Mouse (Mus musculus) ES-Bruce4 (cell line): ENCODE measurements around the gene Fbh1. TPM values are rescaled to one million over a fixed set of nuclear protein-coding genes. Genes with fewer than 3 reads are reported as not detected.
A peak's percentile ranks its signal among the peaks of the same experiment; 100 is the strongest.

Source experiments
- H3K27ac ChIP-seq: 2 replicates; pipeline ENCODE4 v1.5.1; 2012; ENCODE audit warnings: low read length, inconsistent platforms; ENCODE audit not compliant: insufficient read depth
- H3K27me3 ChIP-seq: 2 replicates; pipeline ENCODE4 v1.6.1; 2012; ENCODE audit warnings: mild to moderate bottlenecking, low read length, inconsistent platforms; ENCODE audit not compliant: control insufficient read depth, poor library complexity, insufficient read depth, severe bottlenecking
- H3K36me3 ChIP-seq: 2 replicates; pipeline ENCODE4 v1.6.1; 2012; ENCODE audit warnings: inconsistent platforms, mild to moderate bottlenecking, low read length, moderate library complexity; ENCODE audit not compliant: control insufficient read depth, poor library complexity, insufficient read depth, severe bottlenecking
- H3K4me1 ChIP-seq: one replicate; pipeline ENCODE4 v1.8.1; 2011; ENCODE audit warnings: low read length; ENCODE audit not compliant: control insufficient read depth, insufficient read depth
- H3K4me3 ChIP-seq: 2 replicates; pipeline ENCODE4 v1.5.1; 2011; ENCODE audit warnings: low read depth, mild to moderate bottlenecking, low read length
- H3K9ac ChIP-seq: 2 replicates; pipeline ENCODE4 v1.6.1; 2012; ENCODE audit warnings: low read depth, mild to moderate bottlenecking, inconsistent platforms; ENCODE audit not compliant: poor library complexity, severe bottlenecking
- H3K9me3 ChIP-seq: replicated peaks from 2 replicates; pipeline ENCODE4 v1.6.1; 2012; ENCODE audit warnings: mild to moderate bottlenecking, low read length, inconsistent platforms; ENCODE audit not compliant: control insufficient read depth, poor library complexity, insufficient read depth, severe bottlenecking
- CTCF ChIP-seq: IDR thresholded peaks from one replicate; pipeline ENCODE4 v1.8.1; 2011; ENCODE audit warnings: low read depth, low read length
- EP300 ChIP-seq: IDR thresholded peaks from 2 replicates; pipeline ENCODE4 v1.6.1; 2011; ENCODE audit warnings: low read depth, low read length; ENCODE audit not compliant: insufficient read depth
- POLR2A ChIP-seq: IDR thresholded peaks from one replicate; pipeline ENCODE4 v1.8.1; 2011; ENCODE audit warnings: low read length; ENCODE audit not compliant: insufficient read depth
- polyA plus RNA-seq: library from polyadenylated mRNA; stranded (reverse); fragments of >200 nt; gene quantifications from 2 replicates; pipeline ENCODE4 v1.2.4, GENCODE M21; 2011; ENCODE audit warnings: low read depth; ENCODE audit not compliant: missing spikeins, insufficient read depth, insufficient read length

Gene Fbh1
- polyA plus RNA-seq, 1 experiment = 87.9 TPM

GRCm38 (mm10) chr2:11706030-11706745 is 71.2 kb downstream of the Fbh1 start:
- Histone ChIP-seq H3K27me3 (peaks cover 8% of the 10 kb centered on the region), H3K27ac (no peak overlapping the region)

DNA sequence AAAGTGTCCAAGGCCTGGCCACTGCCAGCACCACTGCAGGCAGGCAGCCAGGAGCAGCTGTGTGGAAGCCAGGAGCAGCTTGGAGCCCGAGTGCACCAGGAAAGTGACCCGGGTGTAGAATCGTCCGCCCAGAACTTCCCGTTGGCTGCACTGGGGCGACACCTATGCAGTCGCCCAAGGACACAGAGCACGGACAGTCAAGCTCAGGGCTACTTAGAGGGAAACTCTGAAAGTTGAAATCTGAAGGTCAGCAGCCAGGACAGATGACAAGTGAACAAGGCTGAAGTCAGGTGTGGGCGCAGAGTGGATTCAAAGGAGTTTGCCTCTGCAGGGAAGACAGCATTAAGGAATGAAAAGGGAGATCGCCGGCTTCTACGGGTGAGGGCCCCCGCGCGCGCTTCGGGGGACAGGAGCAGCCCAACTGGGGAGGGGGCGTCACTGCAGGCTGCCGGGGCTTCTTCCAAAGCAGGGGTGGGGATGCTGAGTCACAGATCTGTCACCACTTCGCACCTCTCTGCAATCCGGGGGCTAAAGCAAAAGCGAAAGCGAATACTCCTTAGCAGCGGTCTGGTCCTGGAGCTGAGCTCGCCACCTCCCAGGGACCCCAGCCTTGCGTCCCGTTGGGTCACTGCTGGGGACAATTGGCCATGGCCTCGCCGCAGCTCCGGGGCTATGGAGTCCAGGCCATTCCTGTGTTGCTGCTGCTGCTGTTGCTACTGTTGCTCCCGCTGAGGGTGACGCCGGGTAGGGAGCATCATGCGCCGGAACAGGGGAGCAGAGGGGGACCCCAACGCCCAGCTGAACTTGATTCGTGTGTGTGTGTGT is 72.0 kb downstream of the Fbh1 start, which contains the start of gene Il15ra:
Gene Il15ra, plus strand, starts transcription at position 90 of the 825 bp plus-strand sequence.
- H3K4me1 ChIP-seq = no peaks in the 10 kb centered on the region
- peak within 1 kb of the TSS; percentile 52 for H3K4me3 ChIP-seq
- H3K27me3 ChIP-seq = peaks cover 8% of the 10 kb centered on the region
- no peaks in the 10 kb centered on the region for H3K9me3 ChIP-seq
- H3K9ac ChIP-seq = 0 out of 2 replicates have a peak within 1 kb of the TSS, but pooled peaks have one; percentile 4
- no peak within 1 kb of the TSS for H3K27ac ChIP-seq
- H3K36me3 ChIP-seq = no peaks in the 10 kb centered on the region
- TF ChIP-seq EP300 = no peak
- TF ChIP-seq CTCF = no peak
- TF ChIP-seq POLR2A = no peak

More at GRCm38 (mm10) chr2:11706030-11706745, 71.2 kb downstream of the Fbh1 start:
- Histone ChIP-seq H3K9ac (0 out of 2 replicates have a peak overlapping the region, but pooled peaks have one; percentile 4), H3K4me3 (peak overlapping the region; percentile 52), H3K4me1 (no peaks in the 10 kb centered on the region), H3K36me3 (no peaks in the 10 kb centered on the region), H3K9me3 (no peaks in the 10 kb centered on the region)
- TF ChIP-seq CTCF (no peak), EP300 (no peak), POLR2A (no peak)

- Histone ChIP-seq H3K36me3 (no peaks in the 10 kb centered on the region), H3K4me1 (no peaks in the 10 kb centered on the region), H3K9ac (no peak overlapping the region), H3K4me3 (no peak overlapping the region), H3K9me3 (no peaks in the 10 kb centered on the region), H3K27me3 (0 out of 2 replicates have a peak, but pooled peaks cover 2% of the 10 kb centered on the region), H3K27ac (no peak overlapping the region)
- TF ChIP-seq EP300 = no peak
- TF ChIP-seq POLR2A = no peak
- no peak for TF ChIP-seq CTCF
Measured at GRCm38 (mm10) chr2:11699905-11700304, 77.5 kb downstream of the Fbh1 start.

GRCm38 (mm10) chr2:11698994-11699393 is 78.4 kb downstream of the Fbh1 start:
- TF ChIP-seq POLR2A (no peak), CTCF (no peak), EP300 (no peak)
- Histone ChIP-seq H3K27ac (no peak overlapping the region), H3K9me3 (no peaks in the 10 kb centered on the region), H3K9ac (no peak overlapping the region), H3K4me3 (no peak overlapping the region), H3K4me1 (no peaks in the 10 kb centered on the region), H3K27me3 (no peaks in the 10 kb centered on the region), H3K36me3 (no peaks in the 10 kb centered on the region)

DNA sequence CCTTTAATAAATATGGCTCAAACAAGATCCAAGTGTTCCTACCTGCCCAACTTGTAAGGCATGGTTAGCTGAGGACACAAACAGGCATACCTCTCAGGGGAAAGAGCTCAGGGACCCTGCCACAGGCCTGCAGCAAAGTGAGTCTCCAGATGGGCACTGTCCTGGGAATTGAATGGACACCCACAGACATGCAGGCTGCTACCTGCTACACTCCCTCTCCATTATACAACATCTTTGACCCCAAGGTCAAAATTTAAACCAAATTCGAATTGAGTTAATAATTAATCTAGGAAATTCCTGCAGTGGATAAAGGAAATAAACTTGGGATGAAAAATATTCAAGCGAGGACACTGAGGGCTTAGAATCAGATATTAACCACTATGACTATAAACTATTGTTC is 81.5 kb downstream of the Fbh1 start:
- TF ChIP-seq CTCF = no peak
- TF ChIP-seq POLR2A = no peak
- TF ChIP-seq EP300 = no peak

More for the DNA sequence above, 81.5 kb downstream of the Fbh1 start:
- no peak overlapping the region for H3K4me3 ChIP-seq
- no peaks in the 10 kb centered on the region for H3K9me3 ChIP-seq
- no peaks in the 10 kb centered on the region for H3K4me1 ChIP-seq
- H3K27ac ChIP-seq = no peak overlapping the region
- H3K36me3 ChIP-seq = no peaks in the 10 kb centered on the region
- no peak overlapping the region for H3K9ac ChIP-seq
- H3K27me3 ChIP-seq = no peaks in the 10 kb centered on the region
